Mouse (Mus musculus) hindbrain, embryonic 14.5 days (tissue): ENCODE results near the gene Nol10. TPM values are rescaled to one million over a fixed set of nuclear protein-coding genes. Genes with fewer than 3 reads are reported as not detected.

ENCODE experiments used
- ATAC-seq: fragments of 200-750 bp; cut with Nextera tagmentation; 2 replicates; pipeline ENCODE4 v1.8.0; 2017; ENCODE audit warnings: moderate number of reproducible peaks, mild to moderate bottlenecking, moderate TSS enrichment, moderate library complexity; ENCODE audit not compliant: low FRiP score
- DNase-seq: peaks from one replicate; pipeline ENCODE4 v3.0.0-alpha.2; 2015; ENCODE audit warnings: low spot score
- H3K27ac ChIP-seq: fragments of 300-500 bp; sonication (generic); 2 replicates; pipeline ENCODE4 v1.5.1; 2014; ENCODE audit warnings: mild to moderate bottlenecking, moderate library complexity
- H3K27me3 ChIP-seq: fragments of 300-500 bp; sonication (generic); 2 replicates; pipeline ENCODE4 v1.6.1; 2014; ENCODE audit warnings: mild to moderate bottlenecking, low read length, mixed read lengths; ENCODE audit not compliant: control insufficient read depth, insufficient read depth
- H3K36me3 ChIP-seq: fragments of 300-500 bp; sonication (generic); replicated peaks from 2 replicates; pipeline ENCODE4 v1.6.1; 2014; ENCODE audit not compliant: control insufficient read depth, insufficient read depth
- H3K4me1 ChIP-seq: fragments of 300-500 bp; sonication (generic); replicated peaks from 2 replicates; pipeline ENCODE4 v1.6.1; 2014; ENCODE audit warnings: antibody characterized with exemption, low read length, mixed read lengths; ENCODE audit not compliant: control insufficient read depth, insufficient read depth
- H3K4me2 ChIP-seq: fragments of 300-500 bp; sonication (generic); replicated peaks from 2 replicates; pipeline ENCODE4 v1.6.1; 2014; ENCODE audit warnings: mild to moderate bottlenecking, moderate library complexity
- H3K4me3 ChIP-seq: fragments of 300-500 bp; sonication (generic); replicated peaks from 2 replicates; pipeline ENCODE4 v1.5.1; 2014; ENCODE audit warnings: mild to moderate bottlenecking, low read length
- H3K9ac ChIP-seq: fragments of 300-500 bp; sonication (generic); 2 replicates; pipeline ENCODE4 v1.6.1; 2014
- H3K9me3 ChIP-seq: fragments of 300-500 bp; sonication (generic); 2 replicates; pipeline ENCODE4 v1.6.1; 2016; ENCODE audit warnings: low read length; ENCODE audit not compliant: control insufficient read depth
- WGBS: fragments of 180-500 bp; shearing (Covaris S2); extraction: QIAGEN DNeasy Blood & Tissue Kit; methylation state at CpG from one replicate; pipeline ENCODE4 v1.1.7; 2014; 5-methylcytosine and 5-hydroxymethylcytosine counted together
- polyA plus RNA-seq: library from polyadenylated mRNA; unstranded; fragments of >200 nt; fragmentation: Nextera tagmentation; extraction: Ambion mirVana; gene quantifications from 2 replicates; pipeline ENCODE4 v1.2.1, GENCODE M21; 2014

Gene Nol10
- polyA plus RNA-seq, 1 experiment from 2014 or later = 22.0 TPM

GRCm38 (mm10) chr12:17358981-17359380 is 10.7 kb downstream of the Nol10 start:
- DNase-seq = no peak
- WGBS = 93% methylated on average over 9 of the region's 9 CpGs
- peaks cover 96% of the 10 kb centered on the region for H3K36me3 ChIP-seq

DNA sequence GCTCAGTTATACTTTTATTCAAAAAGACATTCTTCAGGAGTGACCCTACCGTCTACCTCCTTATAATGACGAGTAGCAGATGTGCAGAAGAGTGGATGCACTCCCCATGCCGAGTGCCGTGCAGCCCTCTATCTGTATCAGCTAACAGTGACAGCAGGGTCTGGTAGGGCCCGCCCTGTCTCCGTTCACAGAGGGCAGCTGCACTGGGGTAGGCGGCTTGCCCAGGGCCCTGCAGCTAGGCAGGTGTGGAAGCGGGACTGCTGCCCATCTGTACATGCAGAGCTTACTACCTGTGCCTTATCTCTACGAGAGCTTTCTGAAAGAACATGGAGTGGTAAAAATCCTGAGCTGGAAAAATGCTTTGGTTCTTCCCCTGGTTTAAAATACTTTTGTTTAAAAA is 11.8 kb downstream of the Nol10 start:
- Histone ChIP-seq H3K36me3 (peaks cover 96% of the 10 kb centered on the region), H3K4me3 (no peak overlapping the region), H3K4me2 (no peak overlapping the region), H3K9me3 (no peaks in the 10 kb centered on the region), H3K27me3 (no peaks in the 10 kb centered on the region), H3K9ac (no peak overlapping the region), H3K27ac (no peak overlapping the region), H3K4me1 (no peaks in the 10 kb centered on the region)
- DNase-seq = no peak
- no peak for ATAC-seq
- 50% methylated on average over 9 of the region's 9 CpGs for WGBS

More at GRCm38 (mm10) chr12:17358981-17359380, 10.7 kb downstream of the Nol10 start:
- ATAC-seq = no peak
- Histone ChIP-seq H3K27me3 (no peaks in the 10 kb centered on the region), H3K27ac (no peak overlapping the region), H3K4me3 (no peak overlapping the region), H3K4me2 (no peak overlapping the region), H3K4me1 (no peaks in the 10 kb centered on the region), H3K9me3 (no peaks in the 10 kb centered on the region), H3K9ac (no peak overlapping the region)

DNA sequence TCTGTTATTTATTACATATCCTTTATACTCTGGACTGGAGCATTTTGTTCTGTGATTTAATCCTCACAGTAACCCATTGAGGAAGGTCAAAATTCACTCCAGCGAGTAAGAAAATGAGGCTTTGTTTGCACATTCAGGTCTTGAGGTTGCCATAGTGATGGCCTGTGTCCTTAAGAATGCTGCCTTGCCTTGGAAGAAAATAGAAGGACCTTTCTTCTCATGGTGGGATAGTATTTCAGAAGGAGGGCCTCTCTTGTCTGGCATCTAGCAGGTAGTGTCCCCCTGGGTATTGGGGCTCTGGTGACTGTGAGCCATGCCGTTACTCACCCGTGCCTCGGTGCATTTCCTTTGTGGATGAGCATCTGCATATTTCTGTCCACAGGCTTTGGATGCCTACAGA is 12.4 kb downstream of the Nol10 start:
- peaks cover 96% of the 10 kb centered on the region for H3K36me3 ChIP-seq
- no peak for DNase-seq
- H3K27me3 ChIP-seq = no peaks in the 10 kb centered on the region
- H3K27ac ChIP-seq = no peak overlapping the region
- 12% methylated on average over 4 of the region's 4 CpGs for WGBS
- no peak for ATAC-seq
- no peaks in the 10 kb centered on the region for H3K9me3 ChIP-seq
- H3K9ac ChIP-seq = no peak overlapping the region
- no peak overlapping the region for H3K4me2 ChIP-seq
- no peaks in the 10 kb centered on the region for H3K4me1 ChIP-seq
- H3K4me3 ChIP-seq = no peak overlapping the region

DNA sequence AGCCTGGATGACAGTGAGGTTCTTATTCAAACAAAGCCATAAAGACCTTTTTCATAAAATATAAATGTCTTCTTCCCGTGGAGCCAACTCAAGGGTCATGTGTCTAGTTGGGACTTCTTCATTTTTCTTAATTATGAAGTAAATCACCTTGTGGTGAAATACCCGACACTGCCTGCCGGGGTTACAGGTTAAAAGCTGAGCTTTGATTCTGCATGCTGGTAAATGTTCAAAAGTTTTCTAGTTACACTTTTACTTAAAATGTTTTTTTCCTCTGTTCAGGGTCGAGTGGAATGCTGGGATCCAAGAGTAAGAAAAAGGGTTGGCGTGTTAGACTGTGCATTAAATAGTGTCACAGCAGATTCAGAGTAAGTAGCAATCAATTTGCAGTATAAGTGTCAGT is 14.1 kb downstream of the Nol10 start:
- Histone ChIP-seq H3K4me3 (no peak overlapping the region), H3K4me2 (no peak overlapping the region), H3K9ac (no peak overlapping the region), H3K4me1 (no peaks in the 10 kb centered on the region), H3K9me3 (no peaks in the 10 kb centered on the region), H3K27me3 (no peaks in the 10 kb centered on the region), H3K36me3 (peaks cover 83% of the 10 kb centered on the region), H3K27ac (no peak overlapping the region)
- ATAC-seq (no peak), DNase-seq (no peak)
- 93% methylated on average over 5 of the region's 5 CpGs for WGBS

DNA sequence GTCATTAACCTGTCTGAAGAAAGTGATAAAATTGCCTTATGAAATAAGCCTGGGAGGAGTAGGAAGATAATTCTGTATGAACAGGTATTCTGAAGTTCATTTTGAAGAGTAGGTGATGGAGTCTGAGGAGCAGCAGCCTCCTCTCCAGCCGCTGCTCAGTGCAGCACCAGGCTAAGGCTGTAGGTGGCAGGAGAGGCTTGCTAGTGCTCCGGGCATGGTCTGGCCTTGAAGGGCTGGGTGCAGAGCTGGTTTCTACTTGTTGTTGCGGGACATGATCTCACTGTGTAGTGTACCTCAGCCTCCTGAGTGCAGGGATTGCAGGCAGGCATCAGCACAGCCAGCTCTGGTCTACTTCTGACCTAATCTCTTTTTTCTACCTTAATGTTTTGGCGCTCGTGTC is 18.7 kb downstream of the Nol10 start:
- H3K27ac ChIP-seq = no peak overlapping the region
- no peak overlapping the region for H3K9ac ChIP-seq
- 71% methylated on average over 5 of the region's 5 CpGs for WGBS
- H3K4me2 ChIP-seq = no peak overlapping the region
- H3K27me3 ChIP-seq = no peaks in the 10 kb centered on the region
- H3K9me3 ChIP-seq = no peaks in the 10 kb centered on the region
- peaks cover 80% of the 10 kb centered on the region for H3K36me3 ChIP-seq
- DNase-seq = peak; percentile 52
- H3K4me3 ChIP-seq = no peak overlapping the region
- H3K4me1 ChIP-seq = no peaks in the 10 kb centered on the region
- ATAC-seq = peak; percentile 70

- no peak overlapping the region for H3K27ac ChIP-seq
- 100% methylated on average over 3 of the region's 3 CpGs for WGBS
- no peaks in the 10 kb centered on the region for H3K27me3 ChIP-seq
- H3K4me2 ChIP-seq = no peak overlapping the region
- no peak overlapping the region for H3K9ac ChIP-seq
- no peaks in the 10 kb centered on the region for H3K4me1 ChIP-seq
- DNase-seq = no peak
- H3K9me3 ChIP-seq = no peaks in the 10 kb centered on the region
- no peak overlapping the region for H3K4me3 ChIP-seq
- H3K36me3 ChIP-seq = peaks cover 80% of the 10 kb centered on the region
- ATAC-seq = no peak
These were observed 20.9 kb downstream of the Nol10 start for GRCm38 (mm10) chr12:17369111-17369510.

DNA sequence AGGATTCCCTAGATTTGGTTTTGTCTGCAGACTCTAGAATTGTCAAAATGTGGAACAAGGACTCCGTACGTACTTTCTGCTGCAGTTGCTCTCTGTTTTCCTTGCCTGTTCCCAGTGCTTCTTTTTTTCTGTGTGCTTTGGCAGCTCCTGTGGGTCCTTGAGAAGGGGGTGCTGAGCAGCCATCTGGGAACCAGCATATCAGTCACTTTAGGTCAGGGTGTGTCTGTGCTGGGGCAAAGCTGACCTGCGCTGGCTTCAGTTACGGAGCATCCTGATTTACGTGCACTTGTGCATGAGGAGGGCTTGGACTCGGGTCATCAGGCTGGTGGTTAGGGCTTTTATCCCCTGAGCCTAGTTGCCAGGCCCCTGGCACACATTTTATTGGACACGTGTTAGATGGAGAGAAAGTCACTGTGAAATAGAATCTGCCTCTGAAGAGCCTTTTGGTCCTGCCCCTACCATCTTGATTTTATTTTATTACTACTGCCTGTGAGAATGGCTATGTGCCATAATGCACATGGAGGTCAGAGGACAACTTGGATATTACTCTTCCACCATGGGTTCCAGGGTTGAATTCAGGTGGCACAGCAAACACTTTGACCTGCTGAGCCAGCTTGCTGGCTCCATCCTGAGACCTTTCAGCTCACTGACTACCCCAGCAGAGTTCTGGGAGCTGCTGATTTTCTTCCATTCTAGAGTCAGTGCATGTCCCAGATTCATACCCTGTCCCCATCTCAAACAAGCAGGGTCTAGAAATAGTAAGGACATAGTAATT is 21.5 kb downstream of the Nol10 start:
- Histone ChIP-seq H3K27ac (no peak overlapping the region), H3K9ac (no peak overlapping the region), H3K4me1 (no peaks in the 10 kb centered on the region), H3K4me3 (no peak overlapping the region), H3K4me2 (no peak overlapping the region), H3K36me3 (peaks cover 80% of the 10 kb centered on the region), H3K27me3 (no peaks in the 10 kb centered on the region), H3K9me3 (no peaks in the 10 kb centered on the region)
- DNase-seq = no peak
- no peak for ATAC-seq
- whole genome bisulfite sequencing = 100% methylated on average over 7 of the region's 7 CpGs

DNA sequence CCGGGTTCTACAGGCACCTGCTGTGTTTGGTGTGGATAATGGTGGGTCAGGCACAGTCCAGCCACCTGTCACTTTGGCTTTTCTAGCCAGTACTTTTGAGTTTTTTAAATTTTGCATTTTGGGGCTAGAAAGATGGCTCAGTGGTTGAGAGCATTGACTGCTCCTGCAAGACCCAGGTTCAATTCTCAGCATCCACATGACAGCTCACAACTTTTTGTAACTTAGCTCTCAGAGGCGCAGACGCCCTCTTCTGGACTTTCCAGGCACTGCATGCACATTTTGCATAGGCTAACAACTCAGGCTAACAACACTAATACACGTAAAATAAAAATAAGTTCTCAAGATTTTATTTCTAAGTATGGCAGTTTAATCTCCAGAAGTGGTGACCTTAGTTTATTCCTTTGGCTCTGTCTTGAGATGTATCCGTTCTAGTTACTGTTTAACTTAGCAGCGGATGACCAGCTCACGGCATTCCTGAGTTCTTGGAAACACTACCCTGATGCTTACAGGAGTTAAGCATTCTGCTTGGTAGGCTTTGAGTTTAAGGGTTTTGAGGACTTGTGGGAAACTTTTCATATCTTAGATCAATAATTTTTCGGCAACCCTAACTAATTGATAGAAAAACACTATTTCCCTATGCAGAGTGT is 23.5 kb downstream of the Nol10 start:
- 87% methylated on average over 8 of the region's 8 CpGs for WGBS
- no peak overlapping the region for H3K4me3 ChIP-seq
- H3K9ac ChIP-seq = no peak overlapping the region
- peaks cover 87% of the 10 kb centered on the region for H3K36me3 ChIP-seq
- H3K27me3 ChIP-seq = no peaks in the 10 kb centered on the region
- H3K4me2 ChIP-seq = no peak overlapping the region
- DNase-seq = no peak
- H3K27ac ChIP-seq = no peak overlapping the region
- no peak for ATAC-seq
- no peaks in the 10 kb centered on the region for H3K9me3 ChIP-seq
- H3K4me1 ChIP-seq = no peaks in the 10 kb centered on the region

- H3K36me3 ChIP-seq = peaks cover 92% of the 10 kb centered on the region
- H3K9ac ChIP-seq = no peak overlapping the region
- H3K27me3 ChIP-seq = no peaks in the 10 kb centered on the region
- ATAC-seq (no peak), DNase-seq (no peak)
- 88% methylated on average over 3 of the region's 3 CpGs for WGBS
- no peak overlapping the region for H3K4me2 ChIP-seq
- no peak overlapping the region for H3K27ac ChIP-seq
- no peak overlapping the region for H3K4me3 ChIP-seq
- H3K4me1 ChIP-seq = no peaks in the 10 kb centered on the region
- no peaks in the 10 kb centered on the region for H3K9me3 ChIP-seq
These were observed 24.4 kb downstream of the Nol10 start for GRCm38 (mm10) chr12:17372696-17373095.
